Mouse (Mus musculus): Measurements from ENCODE around the gene H60b. TPM values are rescaled to one million over a fixed set of nuclear protein-coding genes. Genes with fewer than 3 reads are reported as not detected.
"Not testable (repeated sequence)": the region's sequence is repeated elsewhere in the genome, so short reads cannot be mapped to it uniquely, and the experiment has no call there.

H60b gene
- total RNA-seq, 2 experiments from 2014 or later, result not detected

- no peak for TF ChIP-seq CTCF (IDR thresholded peaks at IDR 0.05)
- intact Hi-C loops (cut with DNase I), result no loop called here
These were observed 3.3 kb upstream of the H60b start for GRCm38 (mm10) chr10:22154871-22155799.

GRCm38 (mm10) chr10:22159131-22159561, 760 bp downstream of the H60b start:
- intact Hi-C loops (cut with DNase I), result no loop called here
- DNase-seq, result no peak

More at GRCm38 (mm10) chr10:22154871-22155799, 3.3 kb upstream of the H60b start:
- no peak overlapping the region for H3K4me3 ChIP-seq
- DNase-seq, result no peak
- H3K27ac ChIP-seq, result no peak overlapping the region

GRCm38 (mm10) chr10:22159581-22160140, 1.3 kb downstream of the H60b start:
- Histone ChIP-seq H3K27ac (no peak overlapping the region), H3K4me3 (no peak overlapping the region)
- TF ChIP-seq CTCF (IDR thresholded peaks at IDR 0.05), result no peak
- intact Hi-C loops (cut with DNase I), result loop anchor here (1.0 kb wide), 1 partner anchor 18 kb away; no protein-coding TSS in a partner anchor
- DNase-seq, result no peak

More at GRCm38 (mm10) chr10:22159131-22159561, 760 bp downstream of the H60b start:
- Histone ChIP-seq H3K4me3 (peak overlapping the region; percentile 65; the same call in 1 of the 2 replicates), H3K27ac (no peak overlapping the region)
- no peak for TF ChIP-seq CTCF (IDR thresholded peaks at IDR 0.05)

DNA sequence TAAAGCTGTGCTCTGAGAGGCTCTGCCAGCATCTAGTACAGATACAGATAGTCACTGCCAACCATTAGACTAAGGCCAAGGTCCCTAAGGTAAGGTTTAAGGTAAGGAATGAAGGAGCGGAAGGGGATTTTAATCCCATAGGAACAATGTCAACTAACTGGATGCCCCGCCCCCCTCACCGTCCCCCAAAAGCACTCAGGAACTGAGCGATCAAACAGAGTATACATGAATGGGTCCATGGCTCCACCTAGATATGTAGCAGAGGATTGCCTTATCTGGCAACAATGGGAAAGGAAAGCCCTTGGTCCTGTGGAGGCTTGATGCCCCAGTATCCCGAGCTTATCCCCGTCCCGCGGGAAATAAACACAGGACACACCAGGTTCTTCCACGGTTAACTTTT, 4.9 kb downstream of the H60b start:
- DNase-seq; H3K27ac ChIP-seq; intact Hi-C loops (cut with DNase I): not testable (repeated sequence)
- peak overlapping the region; percentile 49 for H3K4me3 ChIP-seq

DNA sequence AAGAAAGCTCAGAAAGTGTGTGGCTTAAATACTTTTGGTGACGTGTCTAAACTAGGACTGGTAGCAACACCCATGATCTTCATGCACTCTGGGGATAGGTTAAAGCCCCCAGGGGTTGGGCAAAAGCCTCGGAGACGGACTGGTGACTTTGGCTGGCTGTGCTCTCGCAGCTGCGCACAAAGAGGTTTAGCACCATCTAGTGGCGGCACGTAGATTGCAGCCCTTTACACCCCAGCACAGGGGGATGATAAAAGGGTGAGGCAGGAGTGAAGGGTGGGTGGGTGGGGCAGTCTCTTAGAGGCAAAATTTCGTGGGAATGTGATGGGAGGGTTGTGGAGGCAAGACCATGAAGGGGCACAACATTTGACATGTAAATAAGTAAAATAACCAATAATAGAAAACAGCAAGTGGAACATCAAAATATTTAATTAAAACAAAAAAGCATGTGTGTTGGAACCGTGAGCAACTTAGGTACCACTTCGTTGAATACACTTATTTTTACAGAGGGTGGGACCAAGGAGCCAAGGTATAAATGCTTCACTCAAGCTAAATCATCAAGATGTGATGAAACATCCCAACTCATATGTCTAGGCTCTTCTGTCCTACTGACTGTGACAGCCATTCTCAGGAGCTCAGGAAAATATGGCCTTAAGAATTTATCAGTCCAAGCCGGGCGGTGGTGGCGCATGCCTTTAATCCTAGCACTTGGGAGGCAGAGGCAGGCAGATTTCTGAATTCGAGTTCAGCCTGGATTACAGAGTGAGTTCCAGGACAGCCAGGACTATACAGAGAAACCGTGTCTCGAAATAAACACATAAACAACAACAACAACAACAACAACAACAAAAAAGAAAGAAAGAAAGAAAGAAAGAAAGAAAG, 5.6 kb downstream of the H60b start:
- intact Hi-C loops (cut with DNase I); H3K27ac ChIP-seq: not testable (repeated sequence)
- TF ChIP-seq CTCF (IDR thresholded peaks at IDR 0.05), result peak; percentile 63
- peak; percentile 76 for DNase-seq
- H3K4me3 ChIP-seq, result peak overlapping the region; percentile 49

- H3K27ac ChIP-seq; H3K4me3 ChIP-seq; DNase-seq; intact Hi-C loops (cut with DNase I): not testable (repeated sequence)
These were observed 7.1 kb downstream of the H60b start for GRCm38 (mm10) chr10:22165328-22166003.

- DNase-seq; H3K4me3 ChIP-seq; H3K27ac ChIP-seq; intact Hi-C loops (cut with DNase I): not testable (repeated sequence)
These were observed 7.6 kb downstream of the H60b start for GRCm38 (mm10) chr10:22166025-22166424.

DNA sequence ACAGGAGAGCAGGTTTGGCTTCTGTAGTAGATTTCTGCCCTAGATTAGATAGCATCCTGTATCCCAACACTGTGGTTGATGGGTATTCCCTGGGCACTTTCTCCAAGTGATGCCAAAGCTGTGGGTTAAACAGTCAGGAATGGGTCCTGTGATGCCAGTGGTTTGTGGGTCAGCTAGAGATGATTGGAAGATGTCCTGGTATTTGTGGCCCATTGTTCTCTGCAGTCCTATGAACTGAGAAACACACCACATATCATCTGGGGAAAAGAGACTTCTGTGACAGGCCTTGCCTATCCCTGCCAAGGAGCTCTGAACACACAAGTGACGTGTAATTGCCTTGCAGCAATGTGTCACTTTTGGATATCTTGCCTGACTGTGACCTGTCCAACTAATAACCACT, 8.7 kb downstream of the H60b start:
- H3K27ac ChIP-seq; H3K4me3 ChIP-seq; intact Hi-C loops (cut with DNase I); DNase-seq: not testable (repeated sequence)

DNA sequence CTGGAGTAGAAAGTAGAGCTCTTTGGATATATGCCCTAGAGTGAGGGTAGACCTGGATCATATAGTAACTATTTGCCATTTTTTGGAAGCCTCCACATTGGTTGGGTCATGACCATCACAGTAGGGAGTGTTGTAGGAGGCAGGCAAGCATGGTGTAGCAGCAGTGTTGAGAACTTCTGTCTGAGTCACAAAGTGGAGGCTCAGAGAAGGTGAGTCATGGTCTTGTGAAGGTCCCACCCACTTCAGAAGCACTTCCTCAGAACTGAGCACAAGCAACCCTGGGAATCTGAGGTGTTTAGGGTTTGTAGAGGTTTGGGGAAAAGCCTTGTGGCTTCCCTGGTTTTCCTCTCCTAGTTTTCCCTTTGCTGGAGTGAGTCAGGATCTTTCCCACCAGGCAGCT, 10.7 kb downstream of the H60b start:
- H3K27ac ChIP-seq; intact Hi-C loops (cut with DNase I); H3K4me3 ChIP-seq; DNase-seq: not testable (repeated sequence)

- not testable (repeated sequence) for H3K27ac ChIP-seq
These were observed 14.3 kb downstream of the H60b start for GRCm38 (mm10) chr10:22172431-22173334.

GRCm38 (mm10) chr10:22173335-22174189, 15.2 kb downstream of the H60b start:
- H3K4me3 ChIP-seq; intact Hi-C loops (cut with DNase I); H3K27ac ChIP-seq; DNase-seq: not testable (repeated sequence)

More at GRCm38 (mm10) chr10:22172431-22173334, 14.3 kb downstream of the H60b start:
- intact Hi-C loops (cut with DNase I); H3K4me3 ChIP-seq; DNase-seq: not testable (repeated sequence)

GRCm38 (mm10) chr10:22174190-22174487, 15.8 kb downstream of the H60b start:
- intact Hi-C loops (cut with DNase I); H3K4me3 ChIP-seq; DNase-seq; H3K27ac ChIP-seq: not testable (repeated sequence)

GRCm38 (mm10) chr10:22176515-22176914, 18.1 kb downstream of the H60b start:
- intact Hi-C loops (cut with DNase I), result not testable (repeated sequence)

GRCm38 (mm10) chr10:22191035-22191434, 32.6 kb downstream of the H60b start:
- DNase-seq; H3K27ac ChIP-seq; H3K4me3 ChIP-seq; intact Hi-C loops (cut with DNase I): not testable (repeated sequence)

More at GRCm38 (mm10) chr10:22176515-22176914, 18.1 kb downstream of the H60b start:
- not testable (repeated sequence) for DNase-seq, H3K4me3 ChIP-seq, H3K27ac ChIP-seq

- DNase-seq; H3K4me3 ChIP-seq; intact Hi-C loops (cut with DNase I); H3K27ac ChIP-seq: not testable (repeated sequence)
These were observed 43.0 kb downstream of the H60b start for GRCm38 (mm10) chr10:22201352-22201751.
